Mouse (Mus musculus) lung, embryonic 14.5 days (tissue): ENCODE results near the gene Tmem145. TPM values are rescaled to one million over a fixed set of nuclear protein-coding genes. Genes with fewer than 3 reads are reported as not detected.
A peak's percentile ranks its signal among the peaks of the same experiment; 100 is the strongest.

Experiments used
- ATAC-seq: fragments of 200-750 bp; cut with Nextera tagmentation; 2 replicates; pipeline ENCODE4 v1.8.0; 2017; ENCODE audit warnings: mild to moderate bottlenecking, moderate TSS enrichment, moderate library complexity; ENCODE audit not compliant: insufficient read depth
- DNase-seq: peaks from one replicate; pipeline ENCODE4 v3.0.0-alpha.2; 2015
- H3K27ac ChIP-seq: fragments of 300-500 bp; sonication (generic); 2 replicates; pipeline ENCODE4 v1.5.1; 2014; ENCODE audit warnings: low read depth, mild to moderate bottlenecking, moderate library complexity
- H3K27me3 ChIP-seq: fragments of 300-500 bp; sonication (generic); 2 replicates; pipeline ENCODE4 v1.6.1; 2014; ENCODE audit warnings: low read length, control low read depth; ENCODE audit not compliant: insufficient read depth
- H3K36me3 ChIP-seq: fragments of 300-500 bp; sonication (generic); 2 replicates; pipeline ENCODE4 v1.6.1; 2014; ENCODE audit warnings: control low read depth; ENCODE audit not compliant: insufficient read depth
- H3K4me1 ChIP-seq: fragments of 300-500 bp; sonication (generic); 2 replicates; pipeline ENCODE4 v1.6.1; 2014; ENCODE audit warnings: antibody characterized with exemption, control low read depth; ENCODE audit not compliant: insufficient read depth
- H3K4me2 ChIP-seq: fragments of 300-500 bp; sonication (generic); 2 replicates; pipeline ENCODE4 v1.6.1; 2014; ENCODE audit warnings: mild to moderate bottlenecking
- H3K4me3 ChIP-seq: fragments of 300-500 bp; sonication (generic); 2 replicates; pipeline ENCODE4 v1.5.1; 2014; ENCODE audit warnings: low read depth, low read length
- H3K9ac ChIP-seq: fragments of 300-500 bp; sonication (generic); 2 replicates; pipeline ENCODE4 v1.6.1; 2014
- H3K9me3 ChIP-seq: fragments of 300-500 bp; sonication (generic); 2 replicates; pipeline ENCODE4 v1.6.1; 2016; ENCODE audit warnings: low read depth, low read length, control low read depth
- CTCF ChIP-seq: IDR thresholded peaks from 2 replicates; pipeline ENCODE4 v1.5.1; 2016; ENCODE audit warnings: antibody characterized with exemption, low read depth
- WGBS: fragments of 180-500 bp; shearing (Covaris S2); extraction: QIAGEN DNeasy Blood & Tissue Kit; methylation state at CpG from one replicate; pipeline ENCODE4 v1.1.7; 2014; 5-methylcytosine and 5-hydroxymethylcytosine counted together
- polyA plus RNA-seq: library from polyadenylated mRNA; unstranded; fragments of >200 nt; fragmentation: Nextera tagmentation; extraction: Ambion mirVana; gene quantifications from 2 replicates; pipeline ENCODE4 v1.2.1, GENCODE M21; 2014

The Tmem145 gene
- polyA plus RNA-seq, 1 experiment from 2014 or later: 0.25 TPM

DNA sequence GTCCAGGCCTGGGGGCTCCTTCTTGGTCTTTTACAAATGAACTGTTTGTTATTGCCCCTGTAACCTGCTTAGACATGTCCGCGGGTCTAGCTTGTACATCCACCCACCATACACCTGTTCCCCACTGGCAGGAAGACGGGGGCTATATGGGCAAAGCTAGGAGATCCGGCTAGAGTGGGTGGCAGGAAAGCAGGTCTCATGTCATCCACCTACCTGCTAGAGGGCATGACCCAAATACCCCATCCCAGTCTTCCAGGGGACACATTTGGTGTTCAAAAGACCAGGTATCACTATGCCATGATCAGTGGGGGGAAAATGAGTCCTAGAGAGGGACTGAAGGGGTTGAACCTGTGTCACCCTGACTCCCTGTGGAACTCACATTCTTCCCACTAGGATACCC is 28.5 kb upstream of the Tmem145 start:
- peak overlapping the region; percentile 63; the same call in 1 of the 2 replicates for H3K4me3 ChIP-seq
- no peaks in the 10 kb centered on the region for H3K9me3 ChIP-seq
- peak overlapping the region; percentile 71 for H3K9ac ChIP-seq
- no peaks in the 10 kb centered on the region for H3K27me3 ChIP-seq
- peak overlapping the region; percentile 93 for H3K4me2 ChIP-seq
- TF ChIP-seq CTCF: no peak
- peaks cover 20% of the 10 kb centered on the region for H3K4me1 ChIP-seq
- DNase-seq (no peak), ATAC-seq (no peak)
- peaks cover 14% of the 10 kb centered on the region; the same call in 1 of the 2 replicates for H3K36me3 ChIP-seq
- 78% methylated on average over 4 of the region's 4 CpGs for WGBS
- peak overlapping the region; percentile 99 for H3K27ac ChIP-seq

- peak overlapping the region; percentile 93 for H3K4me2 ChIP-seq
- H3K9me3 ChIP-seq: no peaks in the 10 kb centered on the region
- TF ChIP-seq CTCF: no peak
- 8% methylated on average over 4 of the region's 4 CpGs for WGBS
- peaks cover 9% of the 10 kb centered on the region; the same call in 1 of the 2 replicates for H3K36me3 ChIP-seq
- H3K4me1 ChIP-seq: peaks cover 20% of the 10 kb centered on the region
- peak overlapping the region; percentile 99 for H3K27ac ChIP-seq
- peak overlapping the region; percentile 63 for H3K4me3 ChIP-seq
- no peaks in the 10 kb centered on the region for H3K27me3 ChIP-seq
- ATAC-seq (no peak), DNase-seq (no peak)
- peak overlapping the region; percentile 71 for H3K9ac ChIP-seq
Measured at GRCm38 (mm10) chr7:25277998-25278340, 27.9 kb upstream of the Tmem145 start.

DNA sequence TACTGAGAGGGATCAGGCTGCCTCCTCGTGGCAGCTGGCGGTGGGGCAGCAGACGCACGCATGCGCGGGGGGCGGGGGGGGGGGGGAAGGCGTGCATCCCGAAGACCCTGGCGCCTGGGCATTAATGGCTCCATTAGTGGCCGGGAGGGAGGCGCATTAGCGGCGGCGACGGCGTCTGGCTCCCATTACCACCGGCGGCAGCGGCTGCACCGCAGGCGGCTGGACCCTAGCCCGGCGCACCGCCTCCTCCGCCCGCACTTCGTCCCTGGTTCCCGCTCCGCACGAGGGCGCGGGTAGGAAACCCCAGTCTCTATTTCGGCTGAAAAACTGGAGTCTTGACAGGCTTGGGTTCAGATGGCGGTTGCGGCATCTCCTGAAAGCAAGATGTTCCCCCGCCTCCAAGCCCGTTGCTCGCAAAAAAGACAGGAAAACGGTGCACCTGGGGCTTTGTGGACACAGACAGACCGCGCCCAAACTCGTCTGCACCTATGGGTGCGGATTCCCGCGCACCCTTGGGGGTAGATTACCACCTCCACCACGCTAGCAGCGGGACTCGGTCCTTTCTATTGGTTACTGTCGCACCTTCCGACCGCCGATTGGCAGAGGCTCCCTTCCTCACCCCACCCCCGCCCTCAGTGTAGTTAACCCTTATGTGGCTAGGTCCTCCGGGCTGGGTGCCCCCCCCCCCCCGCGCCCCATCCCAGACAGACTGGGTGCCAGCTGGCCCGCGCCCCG is 27.4 kb upstream of the Tmem145 start:
- peak; percentile 71 for TF ChIP-seq CTCF
- WGBS: under 1% methylated on average over 54 of the region's 60 CpGs
- ATAC-seq (peak; percentile 61), DNase-seq (peak; percentile 90)
- H3K4me1 ChIP-seq: peaks cover 20% of the 10 kb centered on the region
- H3K9me3 ChIP-seq: no peaks in the 10 kb centered on the region
- H3K4me3 ChIP-seq: peak overlapping the region; percentile 63
- H3K27me3 ChIP-seq: no peaks in the 10 kb centered on the region
- peak overlapping the region; percentile 71 for H3K9ac ChIP-seq
- H3K4me2 ChIP-seq: peak overlapping the region; percentile 93
- peak overlapping the region; percentile 99 for H3K27ac ChIP-seq
- H3K36me3 ChIP-seq: peaks cover 3% of the 10 kb centered on the region; the same call in 1 of the 2 replicates

- Histone ChIP-seq H3K27me3 (no peaks in the 10 kb centered on the region), H3K36me3 (no peaks in the 10 kb centered on the region), H3K4me1 (peaks cover 26% of the 10 kb centered on the region), H3K27ac (peak overlapping the region; percentile 99), H3K4me2 (peak overlapping the region; percentile 93), H3K4me3 (peak overlapping the region; percentile 63), H3K9me3 (no peaks in the 10 kb centered on the region), H3K9ac (peak overlapping the region; percentile 71)
- TF ChIP-seq CTCF: peak; percentile 47
- peak; percentile 93 for DNase-seq
- WGBS: under 1% methylated on average over 47 of the region's 49 CpGs
- peak; percentile 49 for ATAC-seq
Measured at GRCm38 (mm10) chr7:25279076-25279860, 26.6 kb upstream of the Tmem145 start.

DNA sequence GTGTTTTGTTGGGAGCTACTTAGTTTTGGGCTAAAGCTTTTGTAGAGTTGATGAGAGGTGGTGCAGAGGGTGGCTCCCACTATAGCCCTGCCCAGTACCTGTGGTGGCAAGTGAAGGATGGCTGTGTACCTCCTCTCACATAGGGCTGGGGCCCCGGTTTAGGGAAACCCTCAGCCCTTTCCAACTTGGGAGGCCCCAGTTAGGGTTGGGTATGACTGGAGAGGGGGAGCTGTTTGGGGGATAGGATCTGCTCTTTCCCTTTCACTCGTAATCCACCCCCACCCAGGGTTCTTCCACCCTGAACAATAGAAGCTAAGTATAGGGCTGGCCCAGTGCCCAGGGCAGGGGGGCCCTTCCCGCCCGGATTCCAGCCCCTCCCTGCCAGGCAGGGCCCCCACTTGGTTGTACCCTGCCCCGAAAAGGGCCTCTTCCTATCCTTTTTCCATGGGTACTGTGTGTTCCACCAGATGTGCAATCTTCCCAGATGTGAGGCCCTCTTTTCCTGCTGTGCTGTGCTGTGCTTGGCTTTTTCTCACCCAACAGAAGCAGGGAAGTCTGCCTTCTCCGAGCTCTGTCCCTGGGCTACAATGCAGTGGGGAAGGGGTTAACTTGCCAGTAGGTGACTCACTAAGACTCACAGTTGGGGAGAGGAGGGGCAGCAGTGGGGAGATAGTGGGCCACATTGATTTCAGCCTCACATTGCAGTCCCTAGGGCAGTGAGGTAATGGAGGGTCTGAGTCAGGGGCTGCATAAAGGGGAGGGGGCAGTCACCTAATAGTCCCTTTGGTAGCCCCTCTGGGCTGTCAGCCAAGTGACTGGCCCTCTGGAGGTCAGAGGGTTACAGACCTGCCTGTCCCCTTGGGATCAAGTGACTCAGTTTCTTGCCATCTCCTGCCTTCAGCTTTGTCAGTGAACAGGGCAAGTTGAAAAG is 25.8 kb upstream of the Tmem145 start:
- Histone ChIP-seq H3K9me3 (no peaks in the 10 kb centered on the region), H3K4me2 (peak overlapping the region; percentile 93), H3K4me3 (peak overlapping the region; percentile 63), H3K27me3 (no peaks in the 10 kb centered on the region), H3K9ac (peak overlapping the region; percentile 71), H3K4me1 (peaks cover 27% of the 10 kb centered on the region), H3K27ac (peak overlapping the region; percentile 99), H3K36me3 (peaks cover 5% of the 10 kb centered on the region)
- ATAC-seq (peak; percentile 11), DNase-seq (peak; percentile 81)
- 1% methylated on average over 6 of the region's 6 CpGs for WGBS
- TF ChIP-seq CTCF: no peak

- H3K9ac ChIP-seq: peak overlapping the region; percentile 27; the same call in 1 of the 2 replicates
- H3K4me2 ChIP-seq: peak overlapping the region; percentile 93
- H3K27me3 ChIP-seq: no peaks in the 10 kb centered on the region
- no peak for DNase-seq
- TF ChIP-seq CTCF: no peak
- peaks cover 27% of the 10 kb centered on the region for H3K4me1 ChIP-seq
- WGBS: 10% methylated on average over 12 of the region's 12 CpGs
- no peaks in the 10 kb centered on the region for H3K9me3 ChIP-seq
- H3K4me3 ChIP-seq: peak overlapping the region; percentile 76
- peak overlapping the region; percentile 99 for H3K27ac ChIP-seq
- ATAC-seq: no peak; the same call in 1 of the 2 replicates
- peaks cover 16% of the 10 kb centered on the region for H3K36me3 ChIP-seq
Measured at GRCm38 (mm10) chr7:25281166-25281733, 24.7 kb upstream of the Tmem145 start.
